Mouse (Mus musculus): Measurements from ENCODE around the gene Tubb2b. TPM values are rescaled to one million over a fixed set of nuclear protein-coding genes. Genes with fewer than 3 reads are reported as not detected.

Tubb2b gene
- polyA plus RNA-seq, 1 experiment from 2014 or later: 344 TPM

GRCm38 (mm10) chr13:34131011-34131707 lies 893 bp upstream of the Tubb2b start:
- Histone ChIP-seq H3K9ac (ENCODE audit: low read length) (peak overlapping the region; percentile 93), H3K4me3 (ENCODE audit: low read depth, low read length) (peak overlapping the region; percentile 79), H3K9me3 (ENCODE audit: control insufficient read depth, low read length) (no peaks in the 10 kb centered on the region), H3K4me1 (ENCODE audit: control insufficient read depth, insufficient read depth, low read length) (peaks cover 12% of the 10 kb centered on the region; the same call in 1 of the 2 replicates), H3K27ac (ENCODE audit: low read depth, low read length) (peak overlapping the region; percentile 100), H3K36me3 (ENCODE audit: control insufficient read depth, insufficient read depth, low read length) (no peaks in the 10 kb centered on the region), H3K4me2 (ENCODE audit: low read depth) (peak overlapping the region; percentile 82), H3K27me3 (ENCODE audit: control insufficient read depth, insufficient read depth, low read length) (no peaks in the 10 kb centered on the region)
- DNase-seq (ENCODE audit: low spot score) (peak; percentile 90), ATAC-seq (ENCODE audit: insufficient read depth, low FRiP score, low TSS enrichment) (peak; percentile 75)
- under 1% methylated on average over 24 of the region's 24 CpGs for WGBS

GRCm38 (mm10) chr13:34129485-34130225 lies 611 bp downstream of the Tubb2b start:
- no peaks in the 10 kb centered on the region for H3K27me3 ChIP-seq (ENCODE audit: control insufficient read depth, insufficient read depth, low read length)
- ATAC-seq (ENCODE audit: insufficient read depth, low FRiP score, low TSS enrichment): peak; percentile 7; the same call in 1 of the 2 replicates
- H3K36me3 ChIP-seq (ENCODE audit: control insufficient read depth, insufficient read depth, low read length): peaks cover 2% of the 10 kb centered on the region
- peaks cover 20% of the 10 kb centered on the region for H3K4me1 ChIP-seq (ENCODE audit: control insufficient read depth, insufficient read depth, low read length)
- peak overlapping the region; percentile 93 for H3K9ac ChIP-seq (ENCODE audit: low read length)
- WGBS: under 1% methylated on average over 31 of the region's 31 CpGs
- H3K4me2 ChIP-seq (ENCODE audit: low read depth): peak overlapping the region; percentile 82
- no peaks in the 10 kb centered on the region for H3K9me3 ChIP-seq (ENCODE audit: control insufficient read depth, low read length)
- peak overlapping the region; percentile 79 for H3K4me3 ChIP-seq (ENCODE audit: low read depth, low read length)
- DNase-seq (ENCODE audit: low spot score): peak; percentile 82
- H3K27ac ChIP-seq (ENCODE audit: low read depth, low read length): peak overlapping the region; percentile 100

GRCm38 (mm10) chr13:34128276-34129114 lies 1.8 kb downstream of the Tubb2b start:
- 62% methylated on average over 8 of the region's 9 CpGs for WGBS
- peak; percentile 19 for DNase-seq (ENCODE audit: low spot score)
- peak overlapping the region; percentile 100; the same call in 1 of the 2 replicates for H3K27ac ChIP-seq (ENCODE audit: low read depth, low read length)

GRCm38 (mm10) chr13:34125711-34126110 lies 4.6 kb downstream of the Tubb2b start:
- Histone ChIP-seq H3K27ac (ENCODE audit: low read depth, low read length) (no peak overlapping the region), H3K9ac (ENCODE audit: low read length) (peak overlapping the region; percentile 29), H3K36me3 (ENCODE audit: control insufficient read depth, insufficient read depth, low read length) (peaks cover 6% of the 10 kb centered on the region)

More at GRCm38 (mm10) chr13:34128276-34129114, 1.8 kb downstream of the Tubb2b start:
- peak overlapping the region; percentile 93 for H3K9ac ChIP-seq (ENCODE audit: low read length)
- peak overlapping the region; percentile 79 for H3K4me3 ChIP-seq (ENCODE audit: low read depth, low read length)
- H3K4me1 ChIP-seq (ENCODE audit: control insufficient read depth, insufficient read depth, low read length): peaks cover 21% of the 10 kb centered on the region
- peak overlapping the region; percentile 82 for H3K4me2 ChIP-seq (ENCODE audit: low read depth)
- ATAC-seq (ENCODE audit: insufficient read depth, low FRiP score, low TSS enrichment): no peak
- H3K36me3 ChIP-seq (ENCODE audit: control insufficient read depth, insufficient read depth, low read length): peaks cover 6% of the 10 kb centered on the region
- no peaks in the 10 kb centered on the region for H3K9me3 ChIP-seq (ENCODE audit: control insufficient read depth, low read length)
- H3K27me3 ChIP-seq (ENCODE audit: control insufficient read depth, insufficient read depth, low read length): no peaks in the 10 kb centered on the region

GRCm38 (mm10) chr13:34120536-34120935 lies 9.7 kb downstream of the Tubb2b start:
- Histone ChIP-seq H3K27ac (ENCODE audit: low read depth, low read length) (no peak overlapping the region), H3K4me3 (ENCODE audit: low read depth, low read length) (no peak overlapping the region), H3K9me3 (ENCODE audit: control insufficient read depth, low read length) (no peaks in the 10 kb centered on the region), H3K27me3 (ENCODE audit: control insufficient read depth, insufficient read depth, low read length) (no peaks in the 10 kb centered on the region), H3K4me1 (ENCODE audit: control insufficient read depth, insufficient read depth, low read length) (peaks cover 8% of the 10 kb centered on the region; the same call in 1 of the 2 replicates), H3K36me3 (ENCODE audit: control insufficient read depth, insufficient read depth, low read length) (peaks cover 3% of the 10 kb centered on the region), H3K9ac (ENCODE audit: low read length) (no peak overlapping the region), H3K4me2 (ENCODE audit: low read depth) (no peak overlapping the region)
- no peak for ATAC-seq (ENCODE audit: insufficient read depth, low FRiP score, low TSS enrichment)
- DNase-seq (ENCODE audit: low spot score): no peak
- 95% methylated on average over 2 of the region's 2 CpGs for WGBS

More at GRCm38 (mm10) chr13:34125711-34126110, 4.6 kb downstream of the Tubb2b start:
- Histone ChIP-seq H3K4me1 (ENCODE audit: control insufficient read depth, insufficient read depth, low read length) (peaks cover 16% of the 10 kb centered on the region; the same call in 1 of the 2 replicates), H3K9me3 (ENCODE audit: control insufficient read depth, low read length) (no peaks in the 10 kb centered on the region), H3K4me3 (ENCODE audit: low read depth, low read length) (peak overlapping the region; percentile 25), H3K27me3 (ENCODE audit: control insufficient read depth, insufficient read depth, low read length) (no peaks in the 10 kb centered on the region), H3K4me2 (ENCODE audit: low read depth) (peak overlapping the region; percentile 62)
- DNase-seq (ENCODE audit: low spot score) (no peak), ATAC-seq (ENCODE audit: insufficient read depth, low FRiP score, low TSS enrichment) (no peak)
- whole genome bisulfite sequencing: 76% methylated on average over 4 of the region's 4 CpGs

GRCm38 (mm10) chr13:34119406-34119805 lies 10.9 kb downstream of the Tubb2b start:
- no peaks in the 10 kb centered on the region for H3K9me3 ChIP-seq (ENCODE audit: control insufficient read depth, low read length)
- ATAC-seq (ENCODE audit: insufficient read depth, low FRiP score, low TSS enrichment): no peak
- H3K4me3 ChIP-seq (ENCODE audit: low read depth, low read length): no peak overlapping the region
- H3K27ac ChIP-seq (ENCODE audit: low read depth, low read length): no peak overlapping the region
- H3K4me2 ChIP-seq (ENCODE audit: low read depth): no peak overlapping the region
- no peaks in the 10 kb centered on the region for H3K27me3 ChIP-seq (ENCODE audit: control insufficient read depth, insufficient read depth, low read length)
- 0 out of 2 replicates have a peak, but pooled peaks cover 3% of the 10 kb centered on the region for H3K4me1 ChIP-seq (ENCODE audit: control insufficient read depth, insufficient read depth, low read length)
- no peak overlapping the region for H3K9ac ChIP-seq (ENCODE audit: low read length)
- WGBS: 80% methylated on average over 4 of the region's 4 CpGs
- peaks cover 3% of the 10 kb centered on the region; the same call in 1 of the 2 replicates for H3K36me3 ChIP-seq (ENCODE audit: control insufficient read depth, insufficient read depth, low read length)
- DNase-seq (ENCODE audit: low spot score): no peak

GRCm38 (mm10) chr13:34118816-34119215 lies 11.4 kb downstream of the Tubb2b start:
- no peak for DNase-seq (ENCODE audit: low spot score)
- Histone ChIP-seq H3K4me1 (ENCODE audit: control insufficient read depth, insufficient read depth, low read length) (no peaks in the 10 kb centered on the region), H3K9me3 (ENCODE audit: control insufficient read depth, low read length) (no peaks in the 10 kb centered on the region), H3K9ac (ENCODE audit: low read length) (no peak overlapping the region), H3K27me3 (ENCODE audit: control insufficient read depth, insufficient read depth, low read length) (no peaks in the 10 kb centered on the region), H3K4me3 (ENCODE audit: low read depth, low read length) (no peak overlapping the region), H3K36me3 (ENCODE audit: control insufficient read depth, insufficient read depth, low read length) (peaks cover 2% of the 10 kb centered on the region; the same call in 1 of the 2 replicates), H3K4me2 (ENCODE audit: low read depth) (no peak overlapping the region), H3K27ac (ENCODE audit: low read depth, low read length) (no peak overlapping the region)
- no peak for ATAC-seq (ENCODE audit: insufficient read depth, low FRiP score, low TSS enrichment)
- WGBS: 83% methylated on average over 4 of the region's 4 CpGs

- no peak overlapping the region for H3K27ac ChIP-seq (ENCODE audit: low read depth, low read length)
- no peak for DNase-seq (ENCODE audit: low spot score)
- H3K4me3 ChIP-seq (ENCODE audit: low read depth, low read length): no peak overlapping the region
- no peak for ATAC-seq (ENCODE audit: insufficient read depth, low FRiP score, low TSS enrichment)
- H3K4me1 ChIP-seq (ENCODE audit: control insufficient read depth, insufficient read depth, low read length): no peaks in the 10 kb centered on the region
- H3K27me3 ChIP-seq (ENCODE audit: control insufficient read depth, insufficient read depth, low read length): no peaks in the 10 kb centered on the region
- H3K9me3 ChIP-seq (ENCODE audit: control insufficient read depth, low read length): no peaks in the 10 kb centered on the region
- H3K4me2 ChIP-seq (ENCODE audit: low read depth): no peak overlapping the region
- no peaks in the 10 kb centered on the region for H3K36me3 ChIP-seq (ENCODE audit: control insufficient read depth, insufficient read depth, low read length)
- H3K9ac ChIP-seq (ENCODE audit: low read length): no peak overlapping the region
- WGBS: 71% methylated on average over 6 of the region's 6 CpGs
Measured at GRCm38 (mm10) chr13:34116508-34116907, 13.8 kb downstream of the Tubb2b start.
